ENCODE assay signal across 20 mouse cellular contexts in genomic region chr8:57534495-57534894, GRCm38 (mm10).
"Had no signal": no experiment of that assay in that cellular context is flagged by ENCODE, and none has a peak within 500 bp of the region (broad histone marks: within the 10 kb centered on the region; RNA-seq: fewer than 3 reads in every experiment).

No protein-coding gene starts in this region.

- H3K9ac ChIP-seq: liver, embryonic 12.5 days; liver, embryonic 15.5 days; lung, embryonic 15.5 days; midbrain, embryonic 13.5 days; neural tube, embryonic 13.5 days had no signal

- H3K9me3 ChIP-seq: liver, embryonic 12.5 days; liver, embryonic 15.5 days; lung, embryonic 15.5 days; midbrain, embryonic 10.5 days; midbrain, embryonic 13.5 days; neural tube, embryonic 13.5 days had no signal

- H3K4me2 ChIP-seq: liver, embryonic 12.5 days; liver, embryonic 15.5 days; lung, embryonic 15.5 days; midbrain, embryonic 13.5 days; neural tube, embryonic 13.5 days had no signal

- H3K27me3 ChIP-seq: liver, embryonic 12.5 days; liver, embryonic 15.5 days; lung, embryonic 15.5 days; megakaryocyte, embryonic 14.5 days; midbrain, embryonic 13.5 days; neural tube, embryonic 13.5 days had no signal

- H3K27ac ChIP-seq: liver, embryonic 12.5 days; liver, embryonic 15.5 days; lung, embryonic 15.5 days; midbrain, embryonic 10.5 days; midbrain, embryonic 13.5 days; neural tube, embryonic 13.5 days had no signal

- DNase-seq: kidney, adult 18-20 months; kidney, postnatal 10 days; kidney, postnatal 36 days; layer of hippocampus, postnatal 36 days; left cerebral cortex, postnatal 4 days; liver; lung, adult 18-20 months; lung, postnatal 10 days; lung, postnatal 36 days; thymus, adult 18-20 months; thymus, postnatal 36 days had no signal

- ATAC-seq: liver, embryonic 12.5 days; midbrain, embryonic 13.5 days; midbrain, embryonic 16.5 days had no signal

- H3K4me1 ChIP-seq: midbrain, embryonic 10.5 days; midbrain, embryonic 13.5 days; neural tube, embryonic 13.5 days had no signal

- H3K4me3 ChIP-seq: liver, embryonic 12.5 days; liver, embryonic 15.5 days; lung, embryonic 15.5 days; megakaryocyte, embryonic 14.5 days; midbrain, embryonic 10.5 days; midbrain, embryonic 13.5 days; myocyte; neural tube, embryonic 13.5 days had no signal
